Mouse (Mus musculus) brain, embryonic 14.5 days (tissue): ENCODE measurements around the gene Pfas.
"Not testable (repeated sequence)": the region's sequence is repeated elsewhere in the genome, so short reads cannot be mapped to it uniquely, and the experiment has no call there.

Source experiments
- CTCF ChIP-seq: fragments of 200-500 bp; IDR thresholded peaks from 2 replicates; pipeline ENCODE4 v1.5.1; 2012; ENCODE audit warnings: inconsistent platforms, mild to moderate bottlenecking, moderate library complexity, borderline replicate concordance; ENCODE audit not compliant: insufficient read depth, insufficient read length; ENCODE audit errors: extremely low read depth
- POLR2A ChIP-seq: fragments of 200-500 bp; IDR thresholded peaks from 2 replicates; pipeline ENCODE4 v1.6.1; 2012; ENCODE audit warnings: mild to moderate bottlenecking, inconsistent platforms, borderline replicate concordance; ENCODE audit not compliant: poor library complexity, insufficient read depth, insufficient read length, severe bottlenecking; ENCODE audit errors: extremely low read depth

DNA sequence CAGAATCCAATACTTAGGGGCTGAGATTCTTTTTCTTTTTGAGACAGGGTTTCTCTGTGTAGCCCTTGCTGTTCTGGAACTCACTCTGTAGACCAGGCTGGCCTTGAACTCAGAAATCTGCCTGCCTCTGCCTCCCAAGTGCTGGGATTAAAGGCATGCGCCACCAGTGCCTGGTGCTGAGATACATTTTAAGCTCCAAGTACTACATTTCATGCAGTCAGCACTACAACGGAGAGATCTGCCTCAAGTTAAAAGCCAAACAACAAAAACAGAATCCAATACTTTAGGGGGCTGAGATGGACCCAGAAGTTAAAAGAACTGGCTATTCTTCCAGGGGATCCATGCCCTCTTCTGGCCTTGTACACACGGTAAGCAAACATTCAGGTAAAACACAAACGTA, 5.5 kb downstream of the Pfas start:
- TF ChIP-seq POLR2A, CTCF: not testable (repeated sequence)
